Mouse (Mus musculus) intestine, embryonic 14.5 days (tissue): ENCODE data around the gene Igsf23. TPM values are rescaled to one million over a fixed set of nuclear protein-coding genes. Genes with fewer than 3 reads are reported as not detected.
"Not testable (repeated sequence)": the region's sequence is repeated elsewhere in the genome, so short reads cannot be mapped to it uniquely, and the experiment has no call there.

ENCODE experiments used
- ATAC-seq: fragments of 200-750 bp; cut with Nextera tagmentation; replicated peaks from 2 replicates; pipeline ENCODE4 v1.8.0; 2017; ENCODE audit warnings: low read depth, moderate number of reproducible peaks, moderate TSS enrichment, moderate library complexity; ENCODE audit not compliant: low FRiP score, low TSS enrichment
- DNase-seq: peaks from one replicate; pipeline ENCODE4 v3.0.0-alpha.2; 2018; ENCODE audit warnings: low spot score
- H3K27ac ChIP-seq: fragments of 300-500 bp; sonication (generic); 2 replicates; pipeline ENCODE4 v1.5.1; 2014; ENCODE audit warnings: low read depth, mild to moderate bottlenecking, control low read depth
- H3K27me3 ChIP-seq: fragments of 300-500 bp; sonication (generic); replicated peaks from 2 replicates; pipeline ENCODE4 v1.6.1; 2014; ENCODE audit warnings: low read length, control low read depth; ENCODE audit not compliant: control insufficient read depth, insufficient read depth
- H3K36me3 ChIP-seq: fragments of 300-500 bp; sonication (generic); 2 replicates; pipeline ENCODE4 v1.6.1; 2014; ENCODE audit warnings: low read length, control low read depth; ENCODE audit not compliant: control insufficient read depth, insufficient read depth
- H3K4me1 ChIP-seq: fragments of 300-500 bp; sonication (generic); replicated peaks from 2 replicates; pipeline ENCODE4 v1.6.1; 2014; ENCODE audit warnings: low read length, control low read depth, mixed read lengths; ENCODE audit not compliant: control insufficient read depth, insufficient read depth
- H3K4me2 ChIP-seq: fragments of 300-500 bp; sonication (generic); 2 replicates; pipeline ENCODE4 v1.6.1; 2014; ENCODE audit warnings: low read length
- H3K4me3 ChIP-seq: fragments of 300-500 bp; sonication (generic); 2 replicates; pipeline ENCODE4 v1.5.1; 2014; ENCODE audit warnings: low read depth, low read length, control low read depth, mixed read lengths
- H3K9ac ChIP-seq: fragments of 300-500 bp; sonication (generic); 2 replicates; pipeline ENCODE4 v1.6.1; 2014; ENCODE audit warnings: mild to moderate bottlenecking, low read length
- H3K9me3 ChIP-seq: fragments of 300-500 bp; sonication (generic); 2 replicates; pipeline ENCODE4 v1.6.1; 2016; ENCODE audit warnings: low read length, control low read depth; ENCODE audit not compliant: control insufficient read depth
- WGBS: fragments of 180-500 bp; shearing (Covaris S2); extraction: QIAGEN DNeasy Blood & Tissue Kit; methylation state at CpG from one replicate; pipeline ENCODE4 v1.1.7; 2014; 5-methylcytosine and 5-hydroxymethylcytosine counted together
- polyA plus RNA-seq: library from polyadenylated mRNA; unstranded; fragments of >200 nt; fragmentation: Nextera tagmentation; extraction: Ambion mirVana; gene quantifications from 2 replicates; pipeline ENCODE4 v1.2.1, GENCODE M21; 2014

Gene Igsf23
- polyA plus RNA-seq, 1 experiment from 2014 or later: 1.7 TPM

DNA sequence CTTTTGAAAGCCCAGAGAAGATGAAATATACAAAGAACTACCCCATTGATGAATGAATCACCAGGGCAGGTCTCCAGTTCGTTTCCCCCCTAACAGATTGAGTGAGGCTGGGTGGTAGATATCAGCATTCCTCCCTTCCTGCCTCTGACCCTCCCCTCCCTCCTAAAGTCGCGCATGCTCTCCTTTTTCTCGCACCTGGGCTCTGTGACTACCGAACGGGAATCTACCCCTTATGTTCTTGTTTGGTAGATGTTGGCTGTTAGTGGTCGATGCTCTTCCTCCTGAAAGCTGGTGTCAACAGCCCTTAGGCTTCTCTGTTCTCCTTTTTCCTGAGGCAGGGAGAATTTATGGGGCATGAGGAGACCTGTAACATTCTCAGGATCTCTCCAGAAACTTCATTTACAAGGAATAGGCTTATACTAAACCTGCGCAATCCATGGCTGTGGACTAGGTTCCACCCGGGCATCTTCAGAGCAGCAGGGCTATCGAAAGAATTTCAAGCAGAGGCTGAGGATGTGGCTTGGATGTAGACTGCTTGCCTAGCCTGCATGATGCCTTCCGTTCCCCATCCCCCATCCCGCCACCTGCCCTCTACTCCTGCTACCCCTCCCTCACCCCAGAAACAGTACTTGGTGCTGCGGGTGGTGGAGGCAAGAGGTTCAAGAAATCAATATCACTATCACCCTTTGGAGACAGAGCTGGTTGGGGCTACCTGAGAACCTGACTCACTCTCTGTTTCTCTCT lies 18.3 kb downstream of the Igsf23 start:
- Histone ChIP-seq H3K4me1 (no peaks in the 10 kb centered on the region), H3K27me3 (peaks cover 6% of the 10 kb centered on the region; the same call in 1 of the 2 replicates), H3K36me3 (no peaks in the 10 kb centered on the region), H3K4me3 (no peak overlapping the region), H3K9ac (no peak overlapping the region), H3K4me2 (no peak overlapping the region), H3K27ac (no peak overlapping the region), H3K9me3 (no peaks in the 10 kb centered on the region)
- ATAC-seq (no peak; the same call in 1 of the 2 replicates), DNase-seq (no peak)
- 19% methylated on average over 13 of the region's 13 CpGs for WGBS

DNA sequence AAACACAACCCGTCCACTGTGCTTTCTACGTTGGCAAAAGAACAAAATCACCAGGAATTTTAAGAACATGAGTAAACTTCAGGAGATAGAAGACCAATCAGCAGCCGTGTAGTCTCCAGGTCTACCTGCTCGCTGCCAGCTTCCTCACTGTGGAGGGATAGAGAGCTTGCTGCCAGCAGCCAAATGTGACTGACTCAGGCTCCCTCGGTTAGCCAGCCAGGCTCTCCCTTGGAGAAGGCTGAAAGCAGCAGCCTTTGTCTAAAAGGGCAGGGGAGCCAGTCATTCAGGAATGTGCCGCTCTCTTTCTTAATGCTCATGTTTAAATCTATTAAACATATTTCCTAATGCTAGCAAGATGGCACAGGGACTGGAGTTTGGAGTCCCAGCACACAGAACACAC lies 20.1 kb downstream of the Igsf23 start:
- not testable (repeated sequence) for ATAC-seq, H3K9ac ChIP-seq, H3K4me1 ChIP-seq, H3K9me3 ChIP-seq, H3K27me3 ChIP-seq, H3K4me3 ChIP-seq, H3K4me2 ChIP-seq, H3K27ac ChIP-seq, DNase-seq, H3K36me3 ChIP-seq
- 74% methylated on average over 6 of the region's 6 CpGs for WGBS

DNA sequence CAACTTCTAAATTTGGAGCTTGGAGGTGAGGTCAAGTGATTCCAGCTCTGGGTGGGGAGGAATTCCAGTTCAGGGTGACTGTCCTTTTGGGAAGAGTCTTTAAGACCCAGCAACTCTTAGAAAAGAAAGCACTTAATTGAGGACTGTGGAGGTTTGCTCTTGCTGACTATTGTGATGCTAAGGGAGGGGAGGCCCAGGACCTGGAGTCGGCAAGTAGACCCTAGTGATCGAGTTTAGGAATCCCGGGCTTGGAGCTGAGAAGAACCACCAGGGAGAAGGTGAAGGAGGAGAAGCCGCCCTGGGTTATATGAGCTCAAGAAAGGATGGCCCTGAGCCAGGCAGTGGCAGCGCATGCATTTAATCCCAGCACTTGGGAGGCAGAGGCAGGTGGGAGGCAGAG lies 22.1 kb downstream of the Igsf23 start:
- Histone ChIP-seq H3K36me3 (no peaks in the 10 kb centered on the region), H3K27me3 (peaks cover 6% of the 10 kb centered on the region; the same call in 1 of the 2 replicates), H3K4me1 (no peaks in the 10 kb centered on the region), H3K27ac (no peak overlapping the region), H3K4me3 (no peak overlapping the region), H3K9ac (no peak overlapping the region), H3K9me3 (no peaks in the 10 kb centered on the region), H3K4me2 (no peak overlapping the region)
- 77% methylated on average over 5 of the region's 5 CpGs for WGBS
- no peak for ATAC-seq
- DNase-seq: no peak

DNA sequence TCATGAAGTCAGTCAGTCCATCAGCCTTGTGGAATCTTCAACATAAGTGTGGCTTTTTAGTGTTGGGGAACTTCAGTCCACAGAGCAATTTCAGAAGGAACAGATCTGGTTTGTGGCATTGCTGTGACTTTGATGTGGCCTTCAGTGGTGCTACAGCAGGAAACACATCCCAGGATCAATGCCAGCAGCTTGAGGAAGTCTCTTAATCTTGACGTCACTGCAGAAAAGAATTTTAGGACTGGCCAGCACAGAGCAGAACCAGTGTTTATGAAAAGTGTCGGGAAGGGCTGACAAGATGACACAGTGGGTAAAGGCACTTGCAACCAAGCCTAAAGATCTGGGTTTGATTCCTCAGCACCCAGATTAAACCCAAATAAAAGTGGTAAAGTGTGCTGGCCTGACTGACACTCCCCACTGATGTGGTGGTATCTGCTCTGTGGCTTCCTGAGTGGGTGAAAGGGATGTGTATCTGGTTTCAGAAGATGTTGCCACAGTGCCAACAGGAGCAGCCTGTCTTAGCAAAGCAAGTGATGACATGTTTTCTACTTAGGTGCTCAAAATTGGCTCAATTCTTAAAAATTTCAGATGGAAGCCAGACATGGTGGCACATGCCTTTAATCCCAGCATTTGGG lies 23.6 kb downstream of the Igsf23 start:
- Histone ChIP-seq H3K27me3 (peaks cover 3% of the 10 kb centered on the region; the same call in 1 of the 2 replicates), H3K9ac (no peak overlapping the region), H3K27ac (no peak overlapping the region), H3K4me1 (no peaks in the 10 kb centered on the region), H3K4me2 (no peak overlapping the region), H3K4me3 (no peak overlapping the region), H3K9me3 (no peaks in the 10 kb centered on the region), H3K36me3 (no peaks in the 10 kb centered on the region)
- no peak for ATAC-seq
- DNase-seq: no peak
- 63% methylated on average over 2 of the region's 2 CpGs for WGBS

DNA sequence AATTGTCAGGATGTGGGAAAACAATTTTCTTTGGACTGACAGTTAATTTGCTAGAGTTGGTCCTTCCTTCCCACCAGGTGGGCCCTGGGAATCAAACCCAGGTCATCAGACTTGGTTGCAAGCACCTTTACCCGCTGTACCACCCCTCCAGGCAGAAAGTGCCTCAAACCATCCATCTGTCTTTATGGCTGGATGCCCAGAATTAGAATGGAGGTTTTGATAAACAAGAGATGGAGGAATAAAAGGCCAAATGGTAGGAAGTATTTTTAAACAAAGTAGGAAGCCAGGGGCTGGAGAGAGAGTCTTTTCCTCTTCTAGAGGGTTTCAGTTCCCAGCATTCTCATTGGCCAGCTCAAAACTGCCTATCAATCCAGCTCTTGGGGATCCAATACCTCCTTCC lies 25.2 kb downstream of the Igsf23 start:
- Histone ChIP-seq H3K27me3 (0 out of 2 replicates have a peak, but pooled peaks cover 3% of the 10 kb centered on the region), H3K27ac (no peak overlapping the region), H3K9ac (no peak overlapping the region), H3K4me2 (no peak overlapping the region), H3K4me3 (no peak overlapping the region), H3K4me1 (no peaks in the 10 kb centered on the region), H3K36me3 (no peaks in the 10 kb centered on the region), H3K9me3 (no peaks in the 10 kb centered on the region)
- ATAC-seq: no peak
- DNase-seq: no peak
- 63% methylated on average over 1 of the region's 1 CpGs for WGBS

DNA sequence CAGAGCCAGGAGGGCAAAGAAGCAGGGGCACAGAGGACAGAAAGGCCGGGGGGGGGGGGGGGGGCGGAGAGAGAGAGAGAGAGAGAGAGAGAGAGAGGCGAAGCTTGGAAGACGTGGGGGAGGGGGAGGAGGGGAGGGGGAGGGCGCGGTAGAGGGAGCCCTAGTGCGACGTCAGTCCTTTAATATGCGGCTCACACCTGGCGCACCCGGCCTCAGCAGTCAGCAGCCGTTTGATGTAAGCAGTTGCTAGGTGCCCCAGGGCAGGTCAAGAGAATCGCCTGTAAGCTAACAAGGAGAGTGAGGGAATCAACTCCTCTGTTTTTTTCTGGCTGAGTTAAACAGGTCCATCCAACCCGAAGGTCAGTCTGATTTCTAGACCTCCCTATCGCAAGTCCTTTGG lies 26.8 kb downstream of the Igsf23 start:
- no peak for DNase-seq
- H3K27ac ChIP-seq: no peak overlapping the region
- no peaks in the 10 kb centered on the region for H3K9me3 ChIP-seq
- H3K4me1 ChIP-seq: 0 out of 2 replicates have a peak, but pooled peaks cover 3% of the 10 kb centered on the region
- H3K36me3 ChIP-seq: 0 out of 2 replicates have a peak, but pooled peaks cover under 1% of the 10 kb centered on the region
- ATAC-seq: no peak
- no peak overlapping the region for H3K4me2 ChIP-seq
- 6% methylated on average over 9 of the region's 15 CpGs for WGBS
- no peak overlapping the region for H3K9ac ChIP-seq
- H3K27me3 ChIP-seq: 0 out of 2 replicates have a peak, but pooled peaks cover 3% of the 10 kb centered on the region
- no peak overlapping the region for H3K4me3 ChIP-seq

DNA sequence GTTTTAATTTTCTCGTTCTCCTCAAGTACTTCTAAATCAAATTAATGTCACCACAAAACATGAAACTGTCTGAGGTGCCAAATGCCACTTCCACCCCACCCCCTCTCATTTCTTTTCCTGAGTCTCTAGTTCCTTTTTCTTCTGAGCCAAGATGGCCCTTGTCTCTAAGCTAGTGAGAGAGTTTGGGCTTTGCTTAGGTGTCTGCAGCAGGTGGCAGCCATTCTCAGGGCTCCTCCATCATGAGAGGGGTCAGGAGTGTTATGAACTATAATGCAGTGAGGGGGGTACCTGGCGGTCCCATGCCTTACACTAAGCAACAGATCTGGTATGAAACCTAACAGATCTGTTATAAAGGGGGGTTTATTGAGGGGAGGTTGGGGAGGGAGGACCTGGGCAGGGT lies 27.2 kb downstream of the Igsf23 start:
- Histone ChIP-seq H3K27me3 (0 out of 2 replicates have a peak, but pooled peaks cover 3% of the 10 kb centered on the region), H3K4me3 (no peak overlapping the region), H3K36me3 (peaks cover 5% of the 10 kb centered on the region), H3K27ac (no peak overlapping the region), H3K4me1 (0 out of 2 replicates have a peak, but pooled peaks cover 3% of the 10 kb centered on the region), H3K4me2 (no peak overlapping the region), H3K9me3 (no peaks in the 10 kb centered on the region), H3K9ac (no peak overlapping the region)
- DNase-seq: no peak
- 36% methylated on average over 2 of the region's 2 CpGs for WGBS
- no peak for ATAC-seq

DNA sequence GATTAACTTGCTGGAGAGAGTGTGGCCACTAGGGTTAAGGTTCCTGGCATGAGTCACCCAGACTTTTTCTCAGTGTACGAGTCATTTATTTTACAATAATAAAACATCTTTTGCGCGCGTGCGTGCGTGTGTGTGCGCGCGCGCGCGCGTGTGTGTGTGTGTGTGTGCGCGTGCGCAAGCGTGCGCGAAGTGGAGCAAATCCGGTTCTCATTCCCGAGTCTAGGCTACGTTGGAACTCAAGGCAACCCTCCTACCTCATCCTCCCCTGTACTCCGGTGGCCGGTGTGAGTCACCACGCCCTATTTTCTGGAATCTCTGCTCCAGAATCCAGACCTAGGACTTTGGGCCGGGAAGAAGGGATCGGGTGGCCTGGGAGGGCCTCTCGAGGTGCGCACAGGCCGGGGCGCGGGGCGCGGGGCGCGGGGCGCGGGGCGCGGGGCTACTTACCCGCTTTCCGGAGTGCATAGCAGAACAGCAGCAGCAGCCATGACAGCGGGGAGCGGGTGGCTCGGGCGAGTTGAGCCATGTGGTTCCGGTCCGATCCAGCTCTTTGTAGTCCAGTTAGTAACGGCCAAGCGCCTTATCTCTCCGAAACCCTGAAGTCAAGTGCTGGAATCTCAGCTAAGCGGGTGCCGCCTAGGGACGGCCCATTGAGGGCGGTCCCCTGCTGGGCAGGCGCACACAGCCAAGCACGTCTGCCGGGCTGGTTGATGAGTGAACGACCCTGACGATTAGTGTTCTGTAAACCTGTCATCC lies 29.9 kb downstream of the Igsf23 start, which contains the start of gene Pvr:
TSS of gene Pvr (minus strand) at position 655 of the 756 bp plus-strand sequence.
- no peaks in the 10 kb centered on the region for H3K9me3 ChIP-seq
- peaks cover 25% of the 10 kb centered on the region for H3K36me3 ChIP-seq
- 0 out of 2 replicates have a peak, but pooled peaks cover 3% of the 10 kb centered on the region for H3K4me1 ChIP-seq
- H3K4me2 ChIP-seq: peak within 1 kb of the TSS; percentile 53
- ATAC-seq (peak; percentile 94), DNase-seq (peak; percentile 87)
- H3K27ac ChIP-seq: peak within 1 kb of the TSS; percentile 85
- peak within 1 kb of the TSS; percentile 86 for H3K9ac ChIP-seq
- 0 out of 2 replicates have a peak, but pooled peaks cover 3% of the 10 kb centered on the region for H3K27me3 ChIP-seq
- H3K4me3 ChIP-seq: peak within 1 kb of the TSS; percentile 86
- under 1% methylated on average over 60 of the region's 60 CpGs for WGBS
